Mouse (Mus musculus): ENCODE measurements around the gene 4922502D21Rik. TPM values are rescaled to one million over a fixed set of nuclear protein-coding genes. Genes with fewer than 3 reads are reported as not detected.

Gene 4922502D21Rik
- not detected in 2 replicates for polyA plus RNA-seq (2011; ENCODE audit: insufficient read depth, insufficient read length, low replicate concordance, missing spikeins)

GRCm38 (mm10) chr6:129331610-129332009 is at the start of gene 4922502D21Rik:
Gene 4922502D21Rik, minus strand, starts transcription at chr6:129331796.
- TF ChIP-seq POLR2A (IDR thresholded peaks at IDR 0.05; ENCODE audit: borderline replicate concordance, control insufficient read depth, low read depth, low read length) (no peak), CTCF (IDR thresholded peaks at IDR 0.05; ENCODE audit: control insufficient read depth, insufficient read depth, low read length) (no peak)
- Histone ChIP-seq H3K4me1 (ENCODE audit: control insufficient read depth, insufficient read depth, low read length) (peaks cover 7% of the 10 kb centered on the region), H3K27ac (ENCODE audit: control insufficient read depth, insufficient read depth, low read depth, low read length, poor library complexity) (no peak within 1 kb of the TSS), H3K4me3 (replicated peaks; ENCODE audit: control insufficient read depth, low read depth, low read length) (no peak within 1 kb of the TSS)
- 54% methylated on average over 11 of the region's 11 CpGs for WGBS

DNA sequence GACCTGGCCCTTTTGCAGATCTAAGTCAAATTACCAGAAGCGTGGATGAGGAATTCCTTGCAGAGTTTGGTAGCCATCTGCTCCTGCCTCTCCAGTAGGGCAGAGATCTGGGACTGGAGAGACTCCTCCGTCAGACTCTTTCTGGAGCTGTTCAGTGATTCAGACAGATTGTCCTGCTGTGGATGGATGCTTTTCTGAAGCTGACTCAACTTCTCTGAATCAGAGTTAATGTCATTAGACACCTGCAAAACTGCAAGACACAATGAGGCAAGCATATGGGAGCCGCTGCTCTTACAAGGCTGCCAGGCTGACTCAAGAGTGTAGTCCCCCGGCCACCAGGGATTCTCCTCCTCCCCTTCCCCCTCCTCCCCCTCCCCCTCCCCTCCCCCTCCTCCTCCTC is 48.9 kb upstream of the 4922502D21Rik start:
- Histone ChIP-seq H3K27ac (ENCODE audit: control insufficient read depth, insufficient read depth, low read depth, low read length, poor library complexity) (no peak overlapping the region), H3K4me1 (ENCODE audit: control insufficient read depth, insufficient read depth, low read length) (no peaks in the 10 kb centered on the region; the same call in 1 of the 2 replicates), H3K4me3 (replicated peaks; ENCODE audit: control insufficient read depth, low read depth, low read length) (no peak overlapping the region)
- 82% methylated on average over 4 of the region's 4 CpGs for WGBS
- no peak for TF ChIP-seq CTCF (IDR thresholded peaks at IDR 0.05; ENCODE audit: control insufficient read depth, insufficient read depth, low read length)
- TF ChIP-seq POLR2A (IDR thresholded peaks at IDR 0.05; ENCODE audit: borderline replicate concordance, control insufficient read depth, low read depth, low read length) = no peak

- no peak overlapping the region for H3K27ac ChIP-seq (ENCODE audit: control insufficient read depth, insufficient read depth, low read depth, low read length, poor library complexity)
- H3K4me1 ChIP-seq (ENCODE audit: control insufficient read depth, insufficient read depth, low read length) = no peaks in the 10 kb centered on the region; the same call in 1 of the 2 replicates
- WGBS = 2% methylated on average over 2 of the region's 2 CpGs
- TF ChIP-seq POLR2A (IDR thresholded peaks at IDR 0.05; ENCODE audit: borderline replicate concordance, control insufficient read depth, low read depth, low read length) (no peak), CTCF (IDR thresholded peaks at IDR 0.05; ENCODE audit: control insufficient read depth, insufficient read depth, low read length) (no peak)
- H3K4me3 ChIP-seq (replicated peaks; ENCODE audit: control insufficient read depth, low read depth, low read length) = no peak overlapping the region
Measured at GRCm38 (mm10) chr6:129374937-129375471, 43.4 kb upstream of the 4922502D21Rik start.

DNA sequence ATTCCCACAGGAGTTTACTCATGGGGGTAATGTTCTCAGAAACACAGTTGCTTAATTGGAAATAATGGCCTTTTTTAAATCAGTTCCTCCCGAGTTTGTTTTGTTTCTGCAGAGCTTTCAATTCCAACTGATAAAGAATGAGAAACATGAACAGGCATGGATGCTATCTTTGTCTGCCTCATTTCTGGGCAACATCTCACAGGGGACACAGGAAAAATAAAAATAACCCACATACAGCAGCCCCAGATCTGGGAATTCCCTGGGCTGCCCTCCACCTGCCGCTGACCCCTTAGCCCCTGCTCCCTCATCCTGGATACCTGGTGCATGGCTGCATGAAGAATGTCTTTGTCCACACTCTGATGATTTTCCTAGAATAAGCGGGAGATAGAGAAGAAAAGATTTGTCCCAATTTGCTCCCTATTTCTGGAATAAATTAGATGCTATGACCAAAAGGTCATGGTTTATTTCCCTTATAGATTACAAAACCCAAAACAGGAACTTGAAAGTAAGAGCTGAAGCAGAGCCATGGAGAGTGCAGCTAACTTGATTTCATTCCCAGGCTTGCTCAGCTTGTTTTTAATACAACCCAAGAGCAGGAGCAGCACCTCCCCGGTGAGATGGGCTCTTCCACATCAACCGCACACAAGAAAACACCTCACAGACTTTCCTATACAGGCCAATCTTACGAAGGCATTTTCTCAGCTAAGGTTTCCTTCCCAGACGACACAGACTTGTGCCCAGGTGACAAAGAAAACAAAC is 38.0 kb upstream of the 4922502D21Rik start:
- Histone ChIP-seq H3K27ac (ENCODE audit: control insufficient read depth, insufficient read depth, low read depth, low read length, poor library complexity) (no peak overlapping the region), H3K4me1 (ENCODE audit: control insufficient read depth, insufficient read depth, low read length) (no peaks in the 10 kb centered on the region; the same call in 1 of the 2 replicates), H3K4me3 (replicated peaks; ENCODE audit: control insufficient read depth, low read depth, low read length) (no peak overlapping the region)
- no peak for TF ChIP-seq POLR2A (IDR thresholded peaks at IDR 0.05; ENCODE audit: borderline replicate concordance, control insufficient read depth, low read depth, low read length)
- no peak for TF ChIP-seq CTCF (IDR thresholded peaks at IDR 0.05; ENCODE audit: control insufficient read depth, insufficient read depth, low read length)
- WGBS = 56% methylated on average over 7 of the region's 7 CpGs

- H3K4me1 ChIP-seq (ENCODE audit: control insufficient read depth, insufficient read depth, low read length) = peaks cover 2% of the 10 kb centered on the region; the same call in 1 of the 2 replicates
- 5% methylated on average over 6 of the region's 6 CpGs for WGBS
- no peak overlapping the region for H3K27ac ChIP-seq (ENCODE audit: control insufficient read depth, insufficient read depth, low read depth, low read length, poor library complexity)
- no peak overlapping the region for H3K4me3 ChIP-seq (replicated peaks; ENCODE audit: control insufficient read depth, low read depth, low read length)
- no peak for TF ChIP-seq POLR2A (IDR thresholded peaks at IDR 0.05; ENCODE audit: borderline replicate concordance, control insufficient read depth, low read depth, low read length)
- peak; percentile 36 for TF ChIP-seq CTCF (IDR thresholded peaks at IDR 0.05; ENCODE audit: control insufficient read depth, insufficient read depth, low read length)
Measured at GRCm38 (mm10) chr6:129365959-129366359, 34.4 kb upstream of the 4922502D21Rik start.

GRCm38 (mm10) chr6:129363942-129364341 is 32.3 kb upstream of the 4922502D21Rik start:
- Histone ChIP-seq H3K4me3 (replicated peaks; ENCODE audit: control insufficient read depth, low read depth, low read length) (no peak overlapping the region), H3K27ac (ENCODE audit: control insufficient read depth, insufficient read depth, low read depth, low read length, poor library complexity) (no peak overlapping the region; the same call in 1 of the 2 replicates), H3K4me1 (ENCODE audit: control insufficient read depth, insufficient read depth, low read length) (peaks cover 2% of the 10 kb centered on the region; the same call in 1 of the 2 replicates)
- 43% methylated on average over 1 of the region's 1 CpGs for whole genome bisulfite sequencing
- TF ChIP-seq CTCF (IDR thresholded peaks at IDR 0.05; ENCODE audit: control insufficient read depth, insufficient read depth, low read length) = no peak
- no peak for TF ChIP-seq POLR2A (IDR thresholded peaks at IDR 0.05; ENCODE audit: borderline replicate concordance, control insufficient read depth, low read depth, low read length)

DNA sequence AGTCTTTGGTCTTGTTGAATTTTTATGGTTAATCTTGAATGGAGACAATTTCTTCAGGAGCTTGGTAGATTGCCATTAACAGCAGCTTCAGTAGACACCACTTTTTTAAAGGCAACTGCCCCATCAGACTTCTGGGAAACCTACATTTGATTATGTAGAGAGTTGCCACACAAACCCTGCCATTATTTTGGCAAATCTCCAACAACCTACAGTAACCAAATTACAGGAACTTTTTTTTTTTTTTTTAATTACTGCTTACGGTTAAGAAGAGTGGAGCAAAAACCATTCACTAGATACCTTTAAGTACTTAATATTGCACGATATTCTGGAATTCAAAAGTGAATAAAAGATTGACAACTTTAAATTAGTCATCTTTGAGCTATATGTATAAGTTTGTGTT is 27.9 kb upstream of the 4922502D21Rik start:
- no peak overlapping the region for H3K27ac ChIP-seq (ENCODE audit: control insufficient read depth, insufficient read depth, low read depth, low read length, poor library complexity)
- H3K4me1 ChIP-seq (ENCODE audit: control insufficient read depth, insufficient read depth, low read length) = peaks cover 2% of the 10 kb centered on the region; the same call in 1 of the 2 replicates
- TF ChIP-seq CTCF (IDR thresholded peaks at IDR 0.05; ENCODE audit: control insufficient read depth, insufficient read depth, low read length) (no peak), POLR2A (IDR thresholded peaks at IDR 0.05; ENCODE audit: borderline replicate concordance, control insufficient read depth, low read depth, low read length) (no peak)
- WGBS = 52% methylated on average over 2 of the region's 2 CpGs
- no peak overlapping the region for H3K4me3 ChIP-seq (replicated peaks; ENCODE audit: control insufficient read depth, low read depth, low read length)

DNA sequence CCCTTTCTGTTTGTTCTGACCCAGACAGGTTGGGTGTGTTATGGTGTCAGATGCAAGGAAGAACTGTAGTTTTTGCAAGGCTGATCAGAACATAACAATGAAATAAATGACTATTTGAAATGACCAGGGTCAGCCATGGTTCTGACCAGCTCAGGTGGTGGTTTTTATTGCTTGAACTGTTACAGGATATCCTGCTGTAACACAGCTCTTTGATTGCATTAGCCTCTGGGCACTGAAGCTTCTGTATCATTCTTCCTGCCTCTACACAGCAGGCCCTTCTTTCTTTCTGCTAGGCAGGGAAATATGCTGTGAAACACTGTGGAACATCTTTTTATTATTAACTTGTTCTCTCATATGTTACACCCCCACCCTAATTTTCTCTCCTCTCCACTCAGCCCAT is 24.8 kb upstream of the 4922502D21Rik start:
- H3K27ac ChIP-seq (ENCODE audit: control insufficient read depth, insufficient read depth, low read depth, low read length, poor library complexity) = peak overlapping the region; percentile 36; the same call in 1 of the 2 replicates
- no peak overlapping the region for H3K4me3 ChIP-seq (replicated peaks; ENCODE audit: control insufficient read depth, low read depth, low read length)
- no peaks in the 10 kb centered on the region; the same call in 1 of the 2 replicates for H3K4me1 ChIP-seq (ENCODE audit: control insufficient read depth, insufficient read depth, low read length)
- TF ChIP-seq CTCF (IDR thresholded peaks at IDR 0.05; ENCODE audit: control insufficient read depth, insufficient read depth, low read length) (no peak), POLR2A (IDR thresholded peaks at IDR 0.05; ENCODE audit: borderline replicate concordance, control insufficient read depth, low read depth, low read length) (no peak)

Data from bone marrow, adult 2 months (tissue).